Mouse (Mus musculus) kidney, adult 2 months (tissue): ENCODE results near the gene Abcb11.

ENCODE experiments used
- CTCF ChIP-seq: fragments of 200-500 bp; conservative IDR thresholded peaks from 2 replicates; pipeline ENCODE4 v1.5.1; 2011; ENCODE audit warnings: low read depth, mild to moderate bottlenecking, control low read depth, low read length, moderate library complexity, mixed read lengths; ENCODE audit not compliant: insufficient read depth, insufficient read length
- POLR2A ChIP-seq: fragments of 200-500 bp; IDR thresholded peaks from one replicate; pipeline ENCODE4 v1.6.1; 2011; ENCODE audit warnings: low read depth, low read length, control low read depth

DNA sequence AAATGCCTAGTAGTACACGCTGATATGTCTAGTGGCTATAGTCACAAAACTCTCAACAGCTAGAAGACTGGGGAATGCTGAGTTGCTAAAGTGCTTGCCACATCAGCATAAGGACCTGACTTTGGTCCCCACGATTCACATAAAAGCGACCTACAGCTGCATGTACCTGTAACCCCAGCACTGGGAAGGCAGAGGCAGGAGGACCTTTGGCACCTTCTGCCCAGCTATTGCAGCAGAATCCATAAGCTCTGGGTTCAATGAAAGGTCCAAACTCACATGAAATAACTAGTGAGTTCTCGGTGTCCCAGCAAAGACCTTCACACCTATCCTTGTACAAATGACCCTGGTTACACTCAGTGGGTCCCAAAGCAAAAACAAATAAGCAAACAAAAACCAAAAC is 31.1 kb downstream of the Abcb11 start:
- TF ChIP-seq CTCF (no peak), POLR2A (no peak)
